28 mouse cellular contexts compared by ENCODE assay signal in the genomic region with DNA sequence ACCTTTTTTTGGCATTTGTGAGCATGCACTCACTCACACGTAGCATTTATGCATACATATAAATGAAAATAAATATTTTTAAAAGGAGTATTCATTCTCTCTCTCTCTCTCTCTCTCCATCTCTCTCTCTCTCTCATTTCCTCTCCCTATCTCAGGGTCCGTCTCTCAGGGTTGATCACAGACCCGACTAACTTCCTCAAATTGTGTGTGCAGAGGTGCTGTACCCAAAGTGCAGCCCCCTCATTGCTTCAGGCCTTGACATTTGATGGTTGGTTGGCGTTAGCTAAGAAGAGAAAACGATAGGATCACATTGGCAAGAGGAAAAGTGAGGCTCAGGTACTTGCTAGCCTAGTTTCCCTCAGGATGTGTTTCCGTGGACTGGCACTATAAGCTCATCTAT. TPM values are rescaled to one million over a fixed set of nuclear protein-coding genes. Genes with fewer than 3 reads are reported as not detected.
DNase-seq lines count a peak whose midpoint lies in the region; ATAC-seq lines count a peak whose summit lies in the region.
"Had no signal": no experiment of that assay in that cellular context is flagged by ENCODE, and none has a peak within 500 bp of the region (broad histone marks: within the 10 kb centered on the region; RNA-seq: fewer than 3 reads in every experiment).

No protein-coding gene starts in this region.

- no peaks in the 10 kb centered on the region for H3K9me3 ChIP-seq in hindbrain, embryonic 14.5 days (ENCODE audit: control insufficient read depth, low read length)
- H3K9me3 ChIP-seq in hindbrain, embryonic 10.5 days: no peaks in the 10 kb centered on the region
- H3K9me3 ChIP-seq: forebrain, embryonic 10.5 days; forebrain, embryonic 13.5 days; heart, embryonic 10.5 days; heart, embryonic 13.5 days; hindbrain, embryonic 13.5 days had no signal

- H3K4me2 ChIP-seq in hindbrain, embryonic 14.5 days (replicated peaks): no peak overlapping the region
- H3K4me2 ChIP-seq: forebrain, embryonic 13.5 days; heart, embryonic 13.5 days; hindbrain, embryonic 13.5 days had no signal

- peak; percentile 27 for DNase-seq in thymus, postnatal 25 days
- DNase-seq in thymus, postnatal 14 days: no peak
- peak; percentile 37 for DNase-seq in MEL-GATA-1-ER (ENCODE audit: extremely low read depth, low read depth)
- DNase-seq in hindbrain, embryonic 14.5 days (ENCODE audit: low spot score): no peak
- DNase-seq in heart, adult 18-20 months: no peak
- no peak for DNase-seq in hindbrain, embryonic 10.5 days (ENCODE audit: low spot score)
- DNase-seq: adrenal gland, adult 8-10 months; adrenal gland, postnatal 25 days; cerebellum, adult 11-12 months; cerebellum, adult 8-10 months; cerebellum, postnatal 10 days; cerebellum, postnatal 36 days; forebrain, postnatal 0 days; gastrocnemius, adult 2 months; gastrocnemius, postnatal 14 days; heart, adult 2 months; heart, postnatal 14 days; heart, postnatal 4 days had no signal

- no peaks in the 10 kb centered on the region for H3K4me1 ChIP-seq in hindbrain, embryonic 14.5 days (replicated peaks; ENCODE audit: control insufficient read depth, insufficient read depth, low read length)
- peaks cover 14% of the 10 kb centered on the region for H3K4me1 ChIP-seq in hindbrain, embryonic 10.5 days (replicated peaks)
- H3K4me1 ChIP-seq: forebrain, embryonic 13.5 days; heart, embryonic 13.5 days; hindbrain, embryonic 13.5 days had no signal

- ATAC-seq in hematopoietic stem cell, adult 5-6 weeks (replicated peaks in 1 of 2; ENCODE audit: insufficient read depth in 1 of 2, low FRiP score in 2 of 2, low TSS enrichment in 1 of 2, low read depth in 1 of 2, poor library complexity in 2 of 2, severe bottlenecking in 2 of 2): peak; percentile 46 to 51; a peak in 2 of 4 replicates
- no peak for ATAC-seq in hindbrain, embryonic 14.5 days (ENCODE audit: low FRiP score)
- ATAC-seq: activated CD4-positive, CD25-positive, alpha-beta regulatory T cell, adult 4 months; forebrain, embryonic 13.5 days; forebrain, postnatal 0 days; hindbrain, postnatal 0 days; inflammation-experienced regulatory T-cells, adult 6 months; intestine, embryonic 16.5 days had no signal

- no peak overlapping the region for H3K27ac ChIP-seq in hindbrain, embryonic 14.5 days
- H3K27ac ChIP-seq in hindbrain, embryonic 10.5 days: no peak overlapping the region
- H3K27ac ChIP-seq: forebrain, embryonic 10.5 days; forebrain, embryonic 13.5 days; gastrocnemius, adult 2 months; heart, adult 2 months; heart, embryonic 10.5 days; heart, embryonic 13.5 days; hindbrain, embryonic 13.5 days; hindbrain, postnatal 0 days had no signal

- no peaks in the 10 kb centered on the region for H3K36me3 ChIP-seq in hindbrain, embryonic 14.5 days (replicated peaks; ENCODE audit: control insufficient read depth, insufficient read depth)
- no peaks in the 10 kb centered on the region; the same call in 1 of the 2 replicates for H3K36me3 ChIP-seq in hindbrain, embryonic 10.5 days
- H3K36me3 ChIP-seq: forebrain, embryonic 10.5 days; heart, embryonic 10.5 days; heart, embryonic 13.5 days; hindbrain, embryonic 13.5 days had no signal

- WGBS in hindbrain, embryonic 14.5 days: 85% methylated on average over 6 of the region's 6 CpGs
- 84% methylated on average over 6 of the region's 6 CpGs for WGBS in hindbrain, embryonic 10.5 days

- no peaks in the 10 kb centered on the region for H3K27me3 ChIP-seq in hindbrain, embryonic 14.5 days (ENCODE audit: control insufficient read depth, insufficient read depth, low read length)
- no peaks in the 10 kb centered on the region for H3K27me3 ChIP-seq in hindbrain, embryonic 10.5 days (ENCODE audit: insufficient read depth, poor library complexity, severe bottlenecking)
- H3K27me3 ChIP-seq: forebrain, embryonic 13.5 days; heart, embryonic 13.5 days; hindbrain, embryonic 13.5 days had no signal

- no peak overlapping the region for H3K4me3 ChIP-seq in hindbrain, embryonic 14.5 days (replicated peaks; ENCODE audit: low read length)
- H3K4me3 ChIP-seq in hindbrain, embryonic 10.5 days: no peak overlapping the region
- H3K4me3 ChIP-seq: forebrain, embryonic 10.5 days; forebrain, embryonic 13.5 days; gastrocnemius, adult 2 months; heart, adult 2 months; heart, embryonic 10.5 days; heart, embryonic 13.5 days; hindbrain, embryonic 13.5 days had no signal

- no peak overlapping the region for H3K9ac ChIP-seq in hindbrain, embryonic 14.5 days
- H3K9ac ChIP-seq: forebrain, embryonic 13.5 days; forebrain, postnatal 0 days; heart, embryonic 13.5 days; hindbrain, embryonic 13.5 days had no signal

RNA-seq across cellular contexts. Expression of a gene that starts 6.8 kb away (rescaled TPM):
- 5.5 and 9.6 TPM in 2 replicates for total RNA-seq in hematopoietic stem cell, adult 5-6 weeks (2017)
- 6.4 TPM in 2 replicates for polyA plus RNA-seq in hindbrain, embryonic 14.5 days (2014; fragmentation: Nextera tagmentation; extraction: Ambion mirVana)
- 1 to 10 TPM; 5.8 to 8.6 TPM for total RNA-seq in heart, adult 18-20 months (2021)
- 8.0 and 10.2 TPM in 2 replicates for polyA plus RNA-seq in hindbrain, embryonic 10.5 days (2016; fragmentation: Nextera tagmentation; extraction: Ambion mirVana)

Comparison
In these comparisons a context has a peak if more than half of its experiments do, and no peak if none do; other contexts are left out.
1. DNase-seq: peak in thymus, postnatal 25 days (single experiment) and MEL-GATA-1-ER (single experiment); none in thymus, postnatal 14 days (single experiment), hindbrain, embryonic 14.5 days (single experiment), heart, adult 18-20 months (0 of 2) and hindbrain, embryonic 10.5 days (single experiment).